8 mouse cellular contexts compared by ENCODE assay signal in the genomic region with DNA sequence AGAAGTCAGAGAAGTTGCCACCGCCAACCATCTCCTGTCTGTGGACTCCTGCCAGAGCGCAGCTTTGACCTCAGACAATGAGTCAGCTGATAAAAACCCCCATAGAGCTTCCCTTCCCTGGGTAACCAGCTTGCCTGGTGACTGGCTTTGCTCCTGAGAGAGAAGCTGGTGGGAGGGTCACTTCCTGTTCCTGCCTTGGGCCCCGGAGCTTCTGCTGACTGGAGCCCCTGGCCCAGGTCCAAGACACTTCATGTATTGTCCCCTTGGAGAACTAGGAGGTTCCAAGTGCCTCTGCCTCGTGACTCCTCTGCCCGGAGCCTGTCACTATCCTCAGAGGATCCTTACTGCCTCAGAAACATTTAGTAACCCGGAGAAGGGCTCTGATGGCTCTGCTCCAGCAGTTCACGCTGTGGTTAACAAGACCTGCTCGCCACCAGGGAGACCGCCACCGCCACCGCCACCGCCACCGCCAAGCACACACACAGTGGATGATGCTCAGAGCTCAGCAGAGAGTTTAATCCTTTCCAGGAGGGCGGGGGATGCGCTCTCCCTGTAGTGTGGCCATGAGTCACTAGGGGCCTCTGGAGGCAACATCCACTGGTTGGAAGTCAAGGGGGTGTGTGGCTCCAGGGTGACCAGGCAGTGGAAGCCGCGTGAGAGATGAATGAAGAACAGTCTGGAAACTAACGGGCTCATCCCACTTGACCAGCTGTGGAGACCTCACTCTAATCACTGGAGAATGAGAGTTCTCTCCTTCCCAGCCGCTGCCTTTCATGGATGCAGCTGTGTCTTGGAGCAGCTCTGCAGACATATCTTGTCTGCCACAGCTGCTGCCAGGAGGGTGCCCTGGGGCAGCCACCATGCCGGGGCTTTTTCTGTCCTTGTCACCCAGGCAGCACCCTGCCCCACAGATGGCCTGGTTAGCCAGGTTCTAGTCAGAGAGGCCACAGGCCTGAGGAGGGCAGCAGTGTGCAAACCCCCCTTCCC. TPM values are rescaled to one million over a fixed set of nuclear protein-coding genes. Genes with fewer than 3 reads are reported as not detected.
A peak's percentile ranks its signal among the peaks of the same experiment; 100 is the strongest.
DNase-seq lines count a peak whose midpoint lies in the region; ATAC-seq and TF ChIP-seq lines count a peak whose summit lies in the region.

No protein-coding gene starts in this region.

- H3K9ac ChIP-seq in embryonic facial prominence, embryonic 11.5 days (replicated peaks; ENCODE audit: low read length) = no peak overlapping the region
- H3K9ac ChIP-seq in liver, adult 2 months (ENCODE audit: low read depth, low read length) = 0 out of 2 replicates have a peak overlapping the region, but pooled peaks have one; percentile 25
- peak overlapping the region; percentile 19 for H3K9ac ChIP-seq in midbrain, postnatal 0 days (replicated peaks; ENCODE audit: low read length, poor library complexity, severe bottlenecking)

- H3K27me3 ChIP-seq in embryonic facial prominence, embryonic 11.5 days (ENCODE audit: control insufficient read depth, insufficient read depth, low read length) = no peaks in the 10 kb centered on the region
- H3K27me3 ChIP-seq in liver, adult 2 months (ENCODE audit: control insufficient read depth, insufficient read depth, low read length) = no peaks in the 10 kb centered on the region
- H3K27me3 ChIP-seq in midbrain, postnatal 0 days (ENCODE audit: insufficient read depth, low read length) = no peaks in the 10 kb centered on the region
- no peaks in the 10 kb centered on the region for H3K27me3 ChIP-seq in splenic B cell, adult 2 months (ENCODE audit: control insufficient read depth, insufficient read depth, low read length, poor library complexity, severe bottlenecking)

- WGBS in embryonic facial prominence, embryonic 11.5 days = 19% methylated on average over 20 of the region's 20 CpGs
- 60% methylated on average over 20 of the region's 20 CpGs for WGBS in liver, adult 2 months
- 10% methylated on average over 20 of the region's 20 CpGs for WGBS in midbrain, postnatal 0 days

- no peak for TF ChIP-seq POLR2A in liver, adult 2 months (IDR thresholded peaks at IDR 0.05; ENCODE audit: extremely low read depth, insufficient read depth, low read length)

- no peaks in the 10 kb centered on the region for H3K9me3 ChIP-seq in embryonic facial prominence, embryonic 11.5 days (replicated peaks; ENCODE audit: control insufficient read depth, low read length)
- H3K9me3 ChIP-seq in midbrain, postnatal 0 days (ENCODE audit: low read length) = no peaks in the 10 kb centered on the region

- no peak overlapping the region for H3K4me2 ChIP-seq in embryonic facial prominence, embryonic 11.5 days (ENCODE audit: low read depth, low read length)
- peak overlapping the region; percentile 16; the same call in 1 of the 2 replicates for H3K4me2 ChIP-seq in midbrain, postnatal 0 days (ENCODE audit: low read depth, low read length, poor library complexity, severe bottlenecking)

- H3K4me1 ChIP-seq in embryonic facial prominence, embryonic 11.5 days (ENCODE audit: control insufficient read depth, insufficient read depth, low read length) = peaks cover 46% of the 10 kb centered on the region
- peaks cover 3% of the 10 kb centered on the region for H3K4me1 ChIP-seq in liver, adult 2 months (ENCODE audit: control insufficient read depth, insufficient read depth, low read length)
- H3K4me1 ChIP-seq in midbrain, postnatal 0 days (ENCODE audit: insufficient read depth, low read length) = peaks cover 33% of the 10 kb centered on the region

- no peak for TF ChIP-seq CTCF in liver, adult 2 months (IDR thresholded peaks at IDR 0.05; ENCODE audit: low read depth, low read length)
- TF ChIP-seq CTCF in midbrain, postnatal 0 days (IDR thresholded peaks at IDR 0.05) = peak; percentile 56

- ATAC-seq in embryonic facial prominence, embryonic 11.5 days (replicated peaks; ENCODE audit: insufficient number of reproducible peaks, low FRiP score, low TSS enrichment, low read depth) = peak; percentile 8; the same call in 1 of the 2 replicates
- peak; percentile 74 for ATAC-seq in midbrain, postnatal 0 days (ENCODE audit: low FRiP score)

- DNase-seq in 3134 (ENCODE audit: extremely low read depth, insufficient read length, low spot score) = peak; percentile 90
- DNase-seq in T-cell, adult 2 months (ENCODE audit: low spot score) = peak; percentile 15
- DNase-seq in embryonic facial prominence, embryonic 11.5 days (ENCODE audit: low spot score) = peak; percentile 67
- DNase-seq in heart, adult 18-20 months = peak; percentile 92 to 96
- DNase-seq in kidney, adult 11 months = peak; percentile 92
- DNase-seq in liver, adult 2 months (ENCODE audit: extremely low read depth, low read depth, low spot score) = peak; percentile 60
- peak; percentile 93 for DNase-seq in midbrain, postnatal 0 days (ENCODE audit: low spot score)
- DNase-seq in splenic B cell, adult 2 months (ENCODE audit: low read depth, low spot score) = peak; percentile 62

- H3K27ac ChIP-seq in embryonic facial prominence, embryonic 11.5 days (replicated peaks; ENCODE audit: low read depth, low read length) = peak overlapping the region; percentile 44
- H3K27ac ChIP-seq in liver, adult 2 months (replicated peaks; ENCODE audit: insufficient read depth, low read depth, low read length) = no peak overlapping the region
- H3K27ac ChIP-seq in midbrain, postnatal 0 days (ENCODE audit: low read depth, low read length) = peak overlapping the region; percentile 77

- H3K79me2 ChIP-seq in liver, adult 2 months (ENCODE audit: control insufficient read depth, insufficient read depth, low read length) = peaks cover 9% of the 10 kb centered on the region

- H3K36me3 ChIP-seq in embryonic facial prominence, embryonic 11.5 days (replicated peaks; ENCODE audit: control insufficient read depth, insufficient read depth, low read depth, low read length) = peaks cover 13% of the 10 kb centered on the region
- peaks cover 3% of the 10 kb centered on the region; the same call in 1 of the 2 replicates for H3K36me3 ChIP-seq in liver, adult 2 months (ENCODE audit: control insufficient read depth, insufficient read depth, low read length)
- H3K36me3 ChIP-seq in midbrain, postnatal 0 days (ENCODE audit: insufficient read depth, low read length) = peaks cover 34% of the 10 kb centered on the region
- H3K36me3 ChIP-seq in splenic B cell, adult 2 months (ENCODE audit: control insufficient read depth, insufficient read depth, low read length, poor library complexity, severe bottlenecking) = peaks cover 19% of the 10 kb centered on the region

- H3K4me3 ChIP-seq in embryonic facial prominence, embryonic 11.5 days (ENCODE audit: low read depth, low read length) = no peak overlapping the region
- no peak overlapping the region for H3K4me3 ChIP-seq in liver, adult 2 months (ENCODE audit: insufficient read depth, low read depth, low read length)
- H3K4me3 ChIP-seq in midbrain, postnatal 0 days (ENCODE audit: low read depth, low read length) = no peak overlapping the region

RNA-seq across cellular contexts. Expression of a gene that starts 25.0 kb away (rescaled TPM):
- 127 and 132 TPM in 2 replicates for polyA plus RNA-seq in embryonic facial prominence, embryonic 11.5 days (2014; fragmentation: Nextera tagmentation; extraction: Ambion mirVana)
- total RNA-seq in heart, adult 18-20 months (2021) = 1 to 10 TPM in 1 of 2 experiments, under 1 TPM in 1; 0.98 to 1.8 TPM
- total RNA-seq in liver, adult 2 months (2014; rRNA removed) = 0.37 and 2.3 TPM in 2 replicates
- 1.9 TPM in 2 replicates for polyA plus RNA-seq in liver, adult 2 months (2012; rRNA removed)
- total RNA-seq in midbrain, postnatal 0 days (2014; rRNA removed) = 5.8 and 18.1 TPM in 2 replicates
- polyA plus RNA-seq in midbrain, postnatal 0 days (2015; fragmentation: Nextera tagmentation; extraction: Ambion mirVana) = 8.4 and 11.3 TPM in 2 replicates

Comparison
In these comparisons a context has a peak if more than half of its experiments do, and no peak if none do; other contexts are left out.
1. DNase-seq: peak in every context shown above with its lines; median percentile 94 in heart, adult 18-20 months; 93 in midbrain, postnatal 0 days; 92 in kidney, adult 11 months; 90 in 3134; 67 in embryonic facial prominence, embryonic 11.5 days; 62 in splenic B cell, adult 2 months; 60 in liver, adult 2 months; 15 in T-cell, adult 2 months.